Mouse (Mus musculus) lung, postnatal 0 days (tissue): ENCODE data around the gene Traf7. TPM values are rescaled to one million over a fixed set of nuclear protein-coding genes. Genes with fewer than 3 reads are reported as not detected.
A peak's percentile ranks its signal among the peaks of the same experiment; 100 is the strongest.

Experiments used
- ATAC-seq: fragments of 200-750 bp; cut with Nextera tagmentation; 2 replicates; pipeline ENCODE4 v1.8.0; 2017; ENCODE audit warnings: moderate library complexity
- DNase-seq: peaks from one replicate; pipeline ENCODE4 v3.0.0-alpha.2; 2016; ENCODE audit warnings: low spot score
- H3K27ac ChIP-seq: fragments of 300-500 bp; sonication (generic); 2 replicates; pipeline ENCODE4 v1.5.1; 2014; ENCODE audit warnings: antibody characterized with exemption, mild to moderate bottlenecking, low read length, mixed read lengths
- H3K27me3 ChIP-seq: fragments of 300-500 bp; sonication (generic); replicated peaks from 2 replicates; pipeline ENCODE4 v1.6.1; 2014; ENCODE audit warnings: low read length, mixed read lengths; ENCODE audit not compliant: insufficient read depth
- H3K36me3 ChIP-seq: fragments of 300-500 bp; sonication (generic); 2 replicates; pipeline ENCODE4 v1.6.1; 2014; ENCODE audit warnings: low read length, mixed read lengths; ENCODE audit not compliant: insufficient read depth
- H3K4me1 ChIP-seq: fragments of 300-500 bp; sonication (generic); 2 replicates; pipeline ENCODE4 v1.6.1; 2014; ENCODE audit warnings: antibody characterized with exemption, low read depth, low read length, mixed read lengths; ENCODE audit not compliant: insufficient read depth
- H3K4me2 ChIP-seq: fragments of 300-500 bp; sonication (generic); replicated peaks from 2 replicates; pipeline ENCODE4 v1.6.1; 2014; ENCODE audit warnings: low read depth, mild to moderate bottlenecking, low read length, moderate library complexity, mixed read lengths
- H3K4me3 ChIP-seq: fragments of 300-500 bp; sonication (generic); 2 replicates; pipeline ENCODE4 v1.5.1; 2014; ENCODE audit warnings: low read depth, low read length
- H3K9ac ChIP-seq: fragments of 300-500 bp; sonication (generic); replicated peaks from 2 replicates; pipeline ENCODE4 v1.6.1; 2014; ENCODE audit warnings: low read depth, mild to moderate bottlenecking
- H3K9me3 ChIP-seq: fragments of 300-500 bp; sonication (generic); 2 replicates; pipeline ENCODE4 v1.6.1; 2016; ENCODE audit warnings: low read length, mixed read lengths
- CTCF ChIP-seq: IDR thresholded peaks from 2 replicates; pipeline ENCODE4 v1.5.1; 2016; ENCODE audit warnings: antibody characterized with exemption, mild to moderate bottlenecking
- EP300 ChIP-seq: IDR thresholded peaks from 2 replicates; pipeline ENCODE4 v1.6.1; 2016; ENCODE audit warnings: antibody characterized with exemption, mild to moderate bottlenecking, control low read depth
- WGBS: fragments of 180-500 bp; shearing (Covaris S2); extraction: QIAGEN DNeasy Blood & Tissue Kit; methylation state at CpG from one replicate; pipeline ENCODE4 v1.1.7; 2014; 5-methylcytosine and 5-hydroxymethylcytosine counted together
- polyA plus RNA-seq: library from polyadenylated mRNA; unstranded; fragments of >200 nt; fragmentation: Nextera tagmentation; extraction: Ambion mirVana; gene quantifications from 2 replicates; pipeline ENCODE4 v1.2.1, GENCODE M21; 2015

Traf7 gene
- polyA plus RNA-seq, 1 experiment from 2014 or later = 66.8 TPM

DNA sequence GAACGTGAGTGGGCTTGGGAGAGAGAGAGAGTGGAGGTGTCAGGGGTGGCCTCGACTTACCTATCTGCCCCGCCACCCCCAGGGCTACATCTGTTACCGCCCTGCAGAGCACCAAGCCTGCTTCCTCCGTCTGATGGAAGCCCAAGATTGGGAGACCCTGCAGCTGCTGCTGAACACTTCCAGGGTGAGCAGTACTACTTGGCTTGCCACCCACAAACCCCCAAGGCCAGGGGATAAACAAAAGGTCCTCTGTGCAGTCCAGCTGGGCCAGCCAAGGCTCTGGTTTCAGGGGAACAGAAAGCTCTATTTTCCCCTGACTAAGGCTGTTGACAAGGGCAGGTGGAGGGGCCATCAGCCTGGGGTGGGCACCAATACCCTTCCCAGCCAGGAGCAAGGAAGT is 53.2 kb downstream of the Traf7 start:
- Histone ChIP-seq H3K36me3 (peaks cover 17% of the 10 kb centered on the region; the same call in 1 of the 2 replicates), H3K9ac (no peak overlapping the region), H3K27me3 (no peaks in the 10 kb centered on the region), H3K9me3 (no peaks in the 10 kb centered on the region), H3K4me1 (peaks cover 28% of the 10 kb centered on the region; the same call in 1 of the 2 replicates), H3K4me2 (no peak overlapping the region), H3K4me3 (no peak overlapping the region), H3K27ac (no peak overlapping the region)
- no peak for ATAC-seq
- TF ChIP-seq EP300 = no peak
- TF ChIP-seq CTCF = no peak
- WGBS = 83% methylated on average over 5 of the region's 5 CpGs
- DNase-seq = no peak

DNA sequence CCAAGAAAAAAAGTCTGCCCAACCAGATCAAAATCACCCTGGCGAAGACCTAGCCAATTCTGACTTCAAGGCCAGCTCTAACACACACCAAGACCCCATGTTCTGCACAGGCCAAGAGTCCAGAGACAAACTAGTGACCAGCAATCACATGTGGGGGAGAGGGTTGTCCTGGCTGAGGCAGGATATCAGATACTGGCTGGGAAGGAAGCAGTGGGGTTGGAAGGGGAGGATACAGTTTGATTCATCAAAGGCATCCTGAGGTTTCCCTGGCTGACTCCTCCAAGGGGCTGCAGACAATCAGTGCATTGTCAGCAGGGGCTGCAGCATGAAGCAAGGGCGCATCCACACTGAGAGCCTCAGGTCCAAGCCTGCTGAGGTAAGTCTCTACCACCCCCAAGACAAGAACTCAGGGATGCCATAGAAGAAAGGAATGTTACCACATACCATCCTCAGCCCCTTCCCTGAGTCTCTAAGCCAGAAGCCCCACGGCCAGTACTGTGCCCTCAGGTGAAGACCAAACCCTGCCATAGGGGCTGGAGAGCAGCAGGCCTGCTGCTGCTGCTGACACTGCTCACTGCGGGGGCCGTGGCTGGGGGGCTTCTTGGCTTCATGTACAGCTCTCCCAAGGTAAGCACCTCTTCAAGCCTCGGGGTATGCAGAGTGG is 54.0 kb downstream of the Traf7 start, which contains the start of gene Bricd5:
Gene Bricd5 (plus strand): TSS at position 273 of the 664 bp plus-strand sequence.
- H3K27me3 ChIP-seq = no peaks in the 10 kb centered on the region
- peaks cover 28% of the 10 kb centered on the region; the same call in 1 of the 2 replicates for H3K4me1 ChIP-seq
- no peaks in the 10 kb centered on the region for H3K9me3 ChIP-seq
- 73% methylated on average over 6 of the region's 6 CpGs for WGBS
- H3K36me3 ChIP-seq = peaks cover 17% of the 10 kb centered on the region; the same call in 1 of the 2 replicates
- H3K4me3 ChIP-seq = no peak within 1 kb of the TSS
- H3K9ac ChIP-seq = no peak within 1 kb of the TSS
- no peak for TF ChIP-seq EP300
- no peak for TF ChIP-seq CTCF
- ATAC-seq (no peak), DNase-seq (no peak)
- no peak within 1 kb of the TSS for H3K4me2 ChIP-seq
- H3K27ac ChIP-seq = no peak within 1 kb of the TSS

DNA sequence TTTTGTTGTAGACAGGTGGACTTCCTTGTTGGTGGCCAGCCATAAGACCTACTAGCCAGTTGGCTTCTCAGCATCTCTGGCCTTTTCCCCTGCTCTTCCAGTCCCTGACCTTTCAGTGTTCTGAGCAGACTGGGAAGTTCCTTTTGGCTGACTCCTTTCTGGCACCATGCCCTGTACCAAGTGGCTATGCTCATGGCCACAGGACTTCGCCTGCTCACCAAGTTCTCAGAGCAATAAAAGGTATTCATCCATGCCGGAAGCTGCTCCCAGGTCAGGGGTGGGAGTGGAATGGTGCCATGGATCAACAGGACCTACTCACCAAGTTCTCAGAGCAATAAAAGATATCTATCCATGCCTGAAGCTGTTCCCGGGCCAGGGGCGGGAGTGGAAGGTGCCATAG is 55.2 kb downstream of the Traf7 start:
- DNase-seq = peak; percentile 67
- Histone ChIP-seq H3K4me2 (no peak overlapping the region), H3K9ac (no peak overlapping the region), H3K27ac (no peak overlapping the region), H3K4me3 (no peak overlapping the region), H3K4me1 (peaks cover 20% of the 10 kb centered on the region; the same call in 1 of the 2 replicates), H3K9me3 (no peaks in the 10 kb centered on the region), H3K36me3 (peaks cover 17% of the 10 kb centered on the region; the same call in 1 of the 2 replicates), H3K27me3 (no peaks in the 10 kb centered on the region)
- 56% methylated on average over 4 of the region's 4 CpGs for WGBS
- ATAC-seq = no peak
- no peak for TF ChIP-seq CTCF
- TF ChIP-seq EP300 = no peak

DNA sequence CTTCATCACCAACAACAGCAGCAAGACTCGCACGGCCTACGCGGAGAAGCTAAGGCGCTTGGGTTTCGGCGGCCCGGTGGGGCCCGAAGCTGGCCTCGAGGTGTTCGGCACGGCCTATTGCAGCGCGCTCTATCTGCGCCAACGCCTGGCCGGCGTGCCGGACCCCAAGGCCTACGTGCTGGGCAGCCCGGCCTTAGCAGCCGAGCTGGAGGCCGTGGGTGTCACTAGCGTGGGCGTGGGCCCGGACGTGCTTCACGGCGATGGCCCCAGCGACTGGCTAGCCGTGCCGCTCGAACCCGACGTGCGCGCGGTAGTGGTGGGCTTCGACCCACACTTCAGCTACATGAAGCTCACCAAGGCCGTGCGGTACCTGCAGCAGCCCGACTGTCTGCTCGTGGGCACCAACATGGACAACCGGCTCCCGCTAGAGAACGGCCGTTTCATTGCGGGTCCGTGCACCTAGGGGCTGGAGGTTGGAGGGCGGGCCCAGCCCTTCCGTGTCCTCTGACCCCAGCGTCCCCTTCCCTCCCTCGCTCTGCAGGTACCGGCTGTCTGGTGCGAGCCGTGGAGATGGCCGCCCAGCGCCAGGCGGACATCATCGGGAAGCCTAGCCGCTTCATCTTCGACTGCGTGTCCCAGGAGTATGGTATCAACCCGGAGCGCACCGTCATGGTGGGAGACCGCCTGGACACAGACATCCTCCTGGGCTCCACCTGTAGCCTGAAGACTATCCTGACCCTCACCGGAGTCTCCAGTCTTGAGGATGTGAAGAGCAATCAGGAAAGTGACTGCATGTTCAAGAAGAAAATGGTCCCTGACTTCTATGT is 56.8 kb downstream of the Traf7 start:
- peaks cover 12% of the 10 kb centered on the region; the same call in 1 of the 2 replicates for H3K36me3 ChIP-seq
- peak overlapping the region; percentile 73 for H3K4me3 ChIP-seq
- no peak for TF ChIP-seq CTCF
- TF ChIP-seq EP300 = no peak
- peak overlapping the region; percentile 75 for H3K27ac ChIP-seq
- H3K9me3 ChIP-seq = no peaks in the 10 kb centered on the region
- under 1% methylated on average over 64 of the region's 68 CpGs for WGBS
- peak overlapping the region; percentile 64 for H3K9ac ChIP-seq
- DNase-seq (peak; percentile 46), ATAC-seq (peak; percentile 43)
- H3K4me2 ChIP-seq = peak overlapping the region; percentile 85
- no peaks in the 10 kb centered on the region for H3K27me3 ChIP-seq
- peaks cover 20% of the 10 kb centered on the region; the same call in 1 of the 2 replicates for H3K4me1 ChIP-seq

DNA sequence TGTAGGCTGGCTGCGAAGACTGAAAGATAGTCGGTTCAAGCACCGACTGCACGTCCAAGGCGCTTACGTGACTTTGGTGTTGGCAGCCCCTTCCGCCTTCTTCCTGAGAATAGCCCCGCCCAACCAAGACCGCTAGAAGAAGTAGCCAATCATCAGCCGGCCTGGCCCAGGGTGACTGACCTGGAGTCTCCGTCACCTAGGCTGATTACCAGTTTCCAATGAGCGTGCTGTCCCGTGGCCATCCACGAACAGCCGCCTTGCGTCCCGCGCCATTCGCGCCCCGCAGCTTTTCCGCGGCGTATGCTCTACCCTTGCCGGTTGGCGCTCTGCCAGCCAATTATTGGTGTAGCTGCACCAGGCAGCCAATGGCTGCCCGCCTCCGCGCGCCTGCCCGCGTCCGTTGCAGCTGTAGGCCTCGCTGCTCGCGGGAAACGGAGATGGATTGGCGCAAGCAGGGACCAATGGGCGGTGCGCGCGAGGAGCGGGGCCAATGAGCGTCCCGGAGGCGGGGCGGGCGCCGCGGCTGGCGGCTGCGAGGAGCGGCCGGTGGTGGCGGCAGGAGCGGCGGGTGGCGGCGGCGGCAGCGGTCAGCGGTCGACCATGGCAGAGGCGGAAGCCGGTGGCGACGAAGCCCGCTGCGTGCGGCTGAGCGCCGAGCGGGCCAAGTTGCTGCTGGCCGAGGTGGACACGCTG is 57.7 kb downstream of the Traf7 start, which contains the start of the genes E4f1 and Pgp:
Gene E4f1 (minus strand): TSS at position 404 of the 693 bp plus-strand sequence.
Gene Pgp (plus strand): TSS at position 483 of the 693 bp plus-strand sequence.
- Histone ChIP-seq H3K27me3 (no peaks in the 10 kb centered on the region), H3K9ac (peak within 1 kb of the TSS; percentile 64), H3K27ac (peak within 1 kb of the TSS; percentile 75), H3K4me3 (peak within 1 kb of the TSS; percentile 73), H3K4me1 (peaks cover 20% of the 10 kb centered on the region; the same call in 1 of the 2 replicates), H3K4me2 (peak within 1 kb of the TSS; percentile 85), H3K36me3 (0 out of 2 replicates have a peak, but pooled peaks cover 4% of the 10 kb centered on the region), H3K9me3 (no peaks in the 10 kb centered on the region)
- DNase-seq (peak; percentile 99), ATAC-seq (peak; percentile 99)
- TF ChIP-seq CTCF = peak; percentile 19; the same call in 1 of the 2 replicates
- no peak for TF ChIP-seq EP300
- WGBS = under 1% methylated on average over 61 of the region's 75 CpGs
